Mouse (Mus musculus) small intestine, adult 2 months (tissue): ENCODE results near the gene Ydjc.

ENCODE experiments used
- CTCF ChIP-seq: fragments of 200-500 bp; IDR thresholded peaks from 2 replicates; pipeline ENCODE4 v1.5.1; 2012; ENCODE audit warnings: low read depth, mild to moderate bottlenecking, control low read depth, inconsistent platforms, low read length, moderate library complexity, mixed read lengths; ENCODE audit not compliant: insufficient replicate concordance, insufficient read length; ENCODE audit errors: extremely low read depth
- POLR2A ChIP-seq: fragments of 200-500 bp; IDR thresholded peaks from 2 replicates; pipeline ENCODE4 v1.6.1; 2012; ENCODE audit warnings: low read depth, mild to moderate bottlenecking, control low read depth, inconsistent platforms, low read length, moderate library complexity

DNA sequence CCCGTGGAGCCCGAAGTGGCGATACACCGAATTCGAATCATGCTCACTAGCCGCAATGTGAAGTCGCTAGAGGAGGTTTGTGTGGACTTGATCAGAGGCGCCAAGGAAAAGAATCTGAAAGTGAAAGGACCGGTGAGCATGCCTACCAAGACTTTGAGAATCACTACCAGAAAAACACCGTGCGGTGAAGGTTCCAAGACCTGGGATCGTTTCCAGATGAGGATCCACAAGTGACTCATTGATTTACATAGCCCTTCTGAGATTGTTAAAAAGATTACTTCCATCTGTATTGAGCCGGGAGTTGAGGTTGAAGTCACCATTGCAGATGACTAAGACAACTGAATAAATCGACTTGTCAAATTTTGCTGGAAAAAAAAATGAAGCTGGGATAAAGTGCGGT lies 7.1 kb upstream of the Ydjc start:
- TF ChIP-seq CTCF: no peak
- no peak for TF ChIP-seq POLR2A
